Mouse (Mus musculus) kidney, adult 9 months (tissue): ENCODE results near the gene Mrpl20.
A peak's percentile ranks its signal among the peaks of the same experiment; 100 is the strongest.
"Not testable (repeated sequence)": the region's sequence is repeated elsewhere in the genome, so short reads cannot be mapped to it uniquely, and the experiment has no call there.

ENCODE experiments used
- DNase-seq: peaks from one replicate; pipeline ENCODE4 v3.0.0; 2022

Mrpl20 gene

GRCm38 (mm10) chr4:155784081-155784701 is 18.5 kb upstream of the Mrpl20 start:
- peak; percentile 91 for DNase-seq

DNA sequence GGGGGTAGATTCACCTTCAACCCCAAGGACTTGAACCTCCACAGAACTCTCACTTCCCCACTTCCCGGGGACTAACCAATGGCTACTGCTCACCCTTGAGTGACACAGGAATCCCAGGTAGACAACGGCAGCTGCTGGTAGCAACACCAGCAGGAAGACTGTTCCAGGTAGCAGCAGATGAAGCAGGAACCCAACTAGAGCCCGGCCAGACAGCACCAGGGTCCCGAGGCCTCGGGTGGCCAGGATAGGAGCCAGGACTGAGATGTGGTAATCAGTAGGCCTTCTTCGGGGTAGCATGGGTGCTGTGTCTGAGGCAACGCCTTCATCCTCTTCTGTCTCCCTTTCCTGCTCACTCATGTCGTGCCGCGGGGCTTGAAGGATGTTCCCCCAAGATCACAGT is 17.4 kb upstream of the Mrpl20 start:
- DNase-seq = no peak

DNA sequence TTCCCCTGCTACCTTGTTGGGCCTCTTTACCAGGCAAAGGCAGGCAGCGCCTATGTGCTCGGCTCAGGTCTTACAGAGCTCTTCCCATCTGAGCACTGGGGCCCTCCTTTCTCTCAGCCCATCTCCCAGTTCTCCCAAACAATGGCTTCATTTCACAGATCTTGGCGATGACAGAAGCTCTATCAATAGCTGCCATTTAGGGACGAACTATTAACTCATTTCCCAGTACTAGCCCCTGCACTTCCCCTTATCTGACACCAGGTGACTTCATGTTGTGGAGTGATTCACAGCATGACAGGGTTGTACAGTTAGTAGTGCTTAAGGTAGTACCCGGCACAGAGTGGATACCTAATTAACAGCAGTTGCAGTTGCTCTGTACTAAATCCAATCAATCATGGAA is 16.9 kb upstream of the Mrpl20 start, which contains the start of gene Tmem88b:
TSS of gene Tmem88b (minus strand) at position 56 of the 400 bp plus-strand sequence.
- DNase-seq = no peak

DNA sequence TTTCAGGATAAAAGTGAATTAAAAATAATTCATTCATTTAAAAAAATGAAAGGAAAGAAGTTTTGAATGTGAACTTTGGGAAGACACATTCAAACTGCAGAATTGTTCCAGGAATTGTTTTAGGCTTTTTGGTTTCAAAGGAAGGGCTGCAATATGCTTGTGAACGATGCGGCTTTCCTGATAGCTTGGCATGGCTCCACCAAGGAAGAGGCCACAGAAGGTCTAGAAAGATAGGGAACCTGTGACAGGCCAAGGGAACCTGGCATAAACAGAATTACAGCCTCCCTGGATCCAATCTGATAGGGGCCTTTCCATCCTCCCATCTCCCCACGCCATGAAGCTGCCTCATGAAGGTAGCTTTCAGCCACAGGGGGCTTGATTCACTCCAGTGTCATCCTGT is 14.4 kb upstream of the Mrpl20 start:
- DNase-seq = no peak

- not testable (repeated sequence) for DNase-seq
Measured at GRCm38 (mm10) chr4:155788833-155789232, 13.8 kb upstream of the Mrpl20 start.

DNA sequence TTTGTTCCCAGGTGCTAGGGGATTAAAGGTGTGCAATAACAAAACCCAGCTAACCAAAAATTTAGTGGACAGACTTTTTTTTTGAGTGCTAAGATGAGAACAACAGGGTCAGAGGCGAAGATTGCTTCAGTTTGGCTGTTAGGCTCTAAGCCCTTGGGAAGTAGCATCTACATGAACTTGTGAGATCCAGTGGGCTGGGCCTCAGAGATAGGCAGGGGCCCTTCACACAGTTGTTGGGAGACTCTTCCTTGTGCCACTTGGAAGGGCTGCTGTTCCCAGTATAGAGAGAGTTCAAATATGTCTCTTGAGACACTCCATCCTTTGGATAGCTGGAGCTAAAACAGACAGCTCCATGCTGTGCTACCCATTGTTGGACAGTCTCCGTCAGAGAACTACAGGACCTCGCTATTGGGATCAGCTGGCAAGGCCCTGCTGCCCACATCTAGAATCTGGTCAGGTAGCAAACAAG is 12.6 kb upstream of the Mrpl20 start, which contains the start of gene Ankrd65:
TSS of gene Ankrd65 (plus strand) at position 419 of the 469 bp plus-strand sequence.
- no peak for DNase-seq

DNA sequence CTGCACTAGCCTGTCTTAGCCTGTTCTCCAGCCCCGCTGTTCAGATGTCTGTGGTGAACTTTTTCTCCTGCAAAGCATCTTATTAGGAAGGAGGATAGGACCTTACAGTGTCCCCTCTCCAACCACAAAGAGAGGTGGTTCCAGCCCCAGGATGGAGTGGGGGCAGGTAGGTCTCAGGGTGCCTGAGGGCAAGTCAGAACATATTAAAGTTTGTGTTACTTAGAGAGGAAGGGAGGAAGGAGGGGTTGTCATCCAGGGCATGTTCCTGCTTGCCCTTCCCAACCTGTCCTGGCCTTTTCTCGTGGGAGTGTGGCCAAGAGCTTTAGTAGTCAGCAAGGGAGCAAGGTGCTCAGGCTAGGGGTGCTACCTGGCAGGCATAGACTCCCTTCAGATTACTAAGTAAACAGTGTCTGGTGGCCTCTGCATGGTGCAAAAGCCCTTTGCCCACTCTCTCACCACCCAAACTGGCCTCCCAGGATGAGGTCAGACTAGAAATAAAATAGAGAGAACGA is 12.0 kb upstream of the Mrpl20 start:
- DNase-seq = peak; percentile 88

DNA sequence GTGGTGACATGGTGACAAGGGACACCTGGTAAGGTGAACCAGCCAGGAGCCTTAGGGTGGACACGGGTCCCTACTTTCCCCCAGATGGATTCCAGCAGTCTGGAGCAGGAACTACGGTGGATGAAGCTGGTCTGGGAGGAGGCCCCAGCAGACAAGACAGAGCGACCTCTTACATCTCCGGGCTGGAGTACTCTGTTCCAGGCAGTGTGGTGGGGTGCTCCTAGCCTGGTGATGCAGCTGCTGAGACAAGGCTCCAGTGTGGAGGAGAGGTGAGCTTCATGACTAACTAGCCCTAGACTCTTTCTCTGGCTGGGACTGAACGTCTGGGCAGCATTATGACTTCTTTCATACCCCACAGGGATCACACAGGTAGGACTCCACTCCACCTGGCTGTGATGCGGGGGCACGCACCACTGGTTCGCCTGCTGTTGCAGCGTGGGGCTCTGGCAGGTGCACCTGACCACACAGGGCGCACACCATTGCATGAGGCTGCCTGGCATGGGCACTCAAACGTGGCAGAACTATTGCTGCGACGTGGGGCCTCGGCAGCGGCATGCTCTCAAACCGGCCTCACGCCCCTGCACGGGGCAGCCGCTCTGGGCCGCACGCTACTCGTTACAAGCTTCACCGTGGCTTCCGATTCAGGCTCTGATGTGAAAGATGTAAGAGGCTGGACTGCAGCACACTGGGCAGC is 11.3 kb upstream of the Mrpl20 start:
- no peak for DNase-seq

DNA sequence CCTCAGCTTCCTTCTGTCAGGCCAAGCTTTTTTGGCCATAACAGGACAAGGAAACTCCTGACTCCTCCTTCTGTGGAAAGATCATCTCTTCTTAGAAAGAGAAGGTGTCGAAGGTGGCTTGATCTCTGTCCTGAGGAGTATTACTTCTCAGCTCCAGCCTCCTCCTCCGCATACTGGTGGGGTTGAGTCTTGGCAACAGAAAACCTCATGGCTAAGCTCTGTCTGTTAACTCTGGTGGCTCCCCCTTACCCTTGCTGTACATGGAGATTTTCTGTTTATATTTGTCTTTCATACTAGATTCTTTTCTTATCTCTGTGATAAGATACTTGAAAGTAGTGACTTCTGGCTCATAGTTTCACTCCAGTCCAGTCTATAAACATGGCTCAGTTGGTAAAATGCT is 8.9 kb upstream of the Mrpl20 start:
- no peak for DNase-seq

- DNase-seq = no peak
Measured at GRCm38 (mm10) chr4:155802075-155802474, 603 bp upstream of the Mrpl20 start.

DNA sequence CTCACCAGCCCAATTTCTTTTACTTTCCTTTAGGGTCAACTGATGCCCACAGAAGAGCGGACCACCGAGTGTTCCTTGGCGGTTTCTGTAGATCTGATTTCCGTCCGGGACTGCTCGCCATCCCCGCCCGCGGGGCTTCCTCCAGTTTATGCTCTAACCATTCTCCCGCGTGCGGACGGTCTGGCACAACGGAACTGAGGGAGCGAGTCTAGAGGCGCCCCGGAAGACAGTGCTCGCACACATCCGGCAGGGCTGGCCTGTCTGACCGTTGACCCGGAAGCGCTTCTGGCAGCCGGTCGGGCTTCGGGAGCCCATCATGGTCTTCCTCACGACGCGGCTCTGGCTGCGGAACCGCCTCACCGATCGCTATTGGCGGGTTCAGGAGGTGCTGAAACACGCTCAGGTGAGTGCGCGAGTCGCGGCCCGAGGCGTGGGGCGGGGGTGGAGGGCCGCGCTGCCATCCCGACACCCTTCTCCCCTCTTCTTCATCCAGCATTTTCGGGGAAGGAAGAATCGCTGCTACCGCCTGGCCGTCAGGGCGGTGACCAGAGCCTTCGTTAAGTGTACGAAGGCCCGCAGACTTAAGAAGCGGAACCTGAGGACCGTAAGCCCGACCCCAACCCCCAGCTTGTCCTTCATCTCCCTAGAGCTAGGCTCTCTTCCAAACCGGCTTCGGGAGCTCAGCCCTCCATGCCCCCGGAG is 813 bp downstream of the Mrpl20 start:
- DNase-seq = peak; percentile 95

- DNase-seq = peak; percentile 54
Measured at GRCm38 (mm10) chr4:155807841-155808240, 5.2 kb downstream of the Mrpl20 start.

DNA sequence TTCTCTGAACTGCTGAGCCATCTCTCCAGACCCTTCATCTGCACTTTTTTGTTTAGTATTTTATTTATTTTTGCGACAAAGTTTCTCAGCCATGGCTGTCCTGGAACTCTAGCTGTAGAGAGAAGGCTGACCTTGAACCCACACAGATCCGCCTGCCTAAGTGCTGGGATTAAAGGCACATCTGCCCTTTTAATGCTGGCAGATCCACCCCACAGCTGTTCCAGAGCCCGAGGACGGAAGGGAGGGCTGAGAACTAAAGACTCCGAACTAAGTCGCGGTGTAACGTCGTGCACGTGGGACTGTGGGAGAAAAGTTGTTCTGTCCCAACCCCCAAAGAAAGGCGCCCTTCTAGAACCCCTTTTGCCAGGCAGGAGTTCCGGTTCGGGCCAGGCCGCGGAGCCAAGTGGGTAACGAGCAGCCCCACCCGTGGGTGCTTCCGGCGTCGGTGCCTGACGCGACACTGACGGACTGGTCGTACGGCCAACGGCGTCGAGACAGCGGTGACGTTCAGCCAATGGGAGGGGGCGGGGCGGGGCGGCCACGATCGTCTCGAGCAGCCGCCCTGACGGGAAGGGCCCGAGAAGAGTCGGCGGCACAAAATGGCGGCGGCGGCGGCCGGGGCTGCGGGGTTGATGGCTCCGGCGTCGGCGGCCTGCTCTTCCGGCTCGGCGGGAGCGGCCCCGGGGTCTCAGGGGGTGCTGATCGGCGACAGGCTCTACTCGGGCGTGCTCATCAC is 9.4 kb downstream of the Mrpl20 start, which contains the start of gene Ccnl2:
TSS of gene Ccnl2 (plus strand) at position 561 of the 736 bp plus-strand sequence.
- DNase-seq = peak; percentile 95

GRCm38 (mm10) chr4:155812665-155813181 is 10.0 kb downstream of the Mrpl20 start:
- DNase-seq = no peak

GRCm38 (mm10) chr4:155817533-155817932 is 14.9 kb downstream of the Mrpl20 start:
- DNase-seq = peak; percentile 40

- DNase-seq = no peak
Measured at GRCm38 (mm10) chr4:155821025-155821424, 18.3 kb downstream of the Mrpl20 start.

GRCm38 (mm10) chr4:155823443-155823842 is 20.8 kb downstream of the Mrpl20 start:
- DNase-seq = no peak

DNA sequence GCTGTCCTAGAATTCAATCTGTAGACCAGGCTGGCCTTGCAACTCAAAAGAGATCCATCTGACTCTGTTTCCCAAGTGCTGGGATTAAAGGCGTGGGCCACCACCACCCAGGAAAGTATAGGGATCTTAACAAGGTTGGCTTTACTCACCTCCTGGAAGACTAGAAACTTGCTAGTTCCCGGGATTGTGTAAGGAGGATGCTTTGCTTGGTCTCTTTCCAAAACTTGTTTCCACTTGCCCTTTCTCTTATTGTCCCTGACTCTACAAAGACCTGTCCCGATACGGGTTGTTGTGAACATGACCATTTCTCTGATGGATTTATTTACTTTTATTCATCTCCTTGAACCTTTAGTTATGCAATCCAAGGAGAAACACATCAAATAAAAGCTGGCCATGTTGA is 27.2 kb downstream of the Mrpl20 start:
- no peak for DNase-seq

GRCm38 (mm10) chr4:155830596-155830995 is 27.9 kb downstream of the Mrpl20 start:
- peak; percentile 47 for DNase-seq

- peak; percentile 96 for DNase-seq
Measured at GRCm38 (mm10) chr4:155831205-155831766, 28.6 kb downstream of the Mrpl20 start, which contains the start of gene Aurkaip1. Gene Aurkaip1 (plus strand): TSS chr4:155831272.

- DNase-seq = peak; percentile 52
Measured at GRCm38 (mm10) chr4:155831831-155832230, 29.2 kb downstream of the Mrpl20 start.

- no peak for DNase-seq
Measured at GRCm38 (mm10) chr4:155832321-155832720, 29.6 kb downstream of the Mrpl20 start.
